Mouse (Mus musculus): ENCODE measurements around the gene Dusp18. TPM values are rescaled to one million over a fixed set of nuclear protein-coding genes. Genes with fewer than 3 reads are reported as not detected.
"Not testable (repeated sequence)": the region's sequence is repeated elsewhere in the genome, so short reads cannot be mapped to it uniquely, and the experiment has no call there.

Gene Dusp18
- total RNA-seq, 2 experiments from 2014 or later, result 2.7 to 4.0 TPM

DNA sequence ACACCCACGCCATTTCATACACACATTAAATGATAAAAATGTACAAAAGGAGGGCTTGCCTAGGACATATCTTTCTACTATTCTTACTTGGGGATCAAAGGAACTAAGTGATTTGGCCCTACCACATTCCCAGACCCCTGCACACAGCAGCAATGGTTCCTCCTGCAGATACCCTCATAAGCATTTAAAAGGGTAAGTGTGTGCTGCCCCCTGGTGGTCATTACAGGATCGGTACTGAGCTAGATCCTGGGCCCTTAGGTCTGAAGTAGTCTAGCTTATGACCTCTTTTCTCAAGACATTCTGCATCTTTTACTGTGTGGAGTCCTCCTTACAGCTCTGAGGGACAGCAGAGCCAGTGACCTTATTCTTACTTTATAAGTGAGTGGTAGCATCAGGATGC is 15.2 kb upstream of the Dusp18 start:
- peak; percentile 66 for DNase-seq
- intact Hi-C loops (cut with DNase I; ENCODE audit: low total_unique reads), result loop anchor here (5.0 kb wide), 1 partner anchor 73 kb away; no protein-coding TSS in a partner anchor

- no peak for DNase-seq
- intact Hi-C loops (cut with DNase I; ENCODE audit: low total_unique reads), result no loop called here
These were observed 11.3 kb upstream of the Dusp18 start for GRCm38 (mm10) chr11:3883711-3884110.

DNA sequence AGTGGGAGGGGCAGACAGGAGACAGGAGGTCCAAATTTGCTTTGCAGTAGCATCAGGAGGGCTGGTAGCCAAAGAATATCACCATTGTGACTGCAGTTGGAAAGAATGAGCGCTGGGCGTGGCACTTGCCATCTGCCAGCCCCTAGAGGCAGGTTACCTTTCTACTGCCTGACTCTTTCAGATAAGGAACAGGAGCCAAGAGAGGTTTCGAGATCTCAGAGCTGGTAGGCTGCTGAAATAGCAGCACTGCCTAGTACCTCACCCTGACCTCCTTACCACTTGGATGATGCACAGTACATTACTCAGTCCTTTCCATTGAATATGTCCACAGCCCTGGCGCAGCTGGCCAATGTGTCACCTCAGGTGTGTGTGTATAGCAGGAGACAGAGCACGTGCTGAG is 7.7 kb upstream of the Dusp18 start:
- no peak for DNase-seq
- intact Hi-C loops (cut with DNase I; ENCODE audit: low total_unique reads), result no loop called here

DNA sequence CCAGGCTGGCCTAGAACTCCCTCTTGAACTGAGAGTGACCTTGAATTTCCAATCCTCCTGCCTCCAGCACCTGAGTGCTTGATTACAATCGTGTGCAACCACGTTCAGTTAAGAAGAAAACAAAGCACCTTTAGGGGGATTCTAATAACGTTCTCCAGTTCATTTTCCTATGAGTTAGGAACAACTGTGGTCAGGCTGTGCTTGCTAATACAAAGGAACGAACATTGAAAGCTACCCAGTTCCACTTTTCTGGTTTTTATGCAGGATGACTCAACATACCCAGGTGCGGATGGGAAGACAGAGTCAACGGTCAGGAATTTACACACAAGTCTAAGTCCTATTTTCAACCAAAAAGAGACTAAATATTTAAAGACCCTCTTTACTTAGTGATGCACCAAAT is 1.1 kb upstream of the Dusp18 start:
- intact Hi-C loops (cut with DNase I; ENCODE audit: low total_unique reads), result no loop called here
- no peak for DNase-seq

DNA sequence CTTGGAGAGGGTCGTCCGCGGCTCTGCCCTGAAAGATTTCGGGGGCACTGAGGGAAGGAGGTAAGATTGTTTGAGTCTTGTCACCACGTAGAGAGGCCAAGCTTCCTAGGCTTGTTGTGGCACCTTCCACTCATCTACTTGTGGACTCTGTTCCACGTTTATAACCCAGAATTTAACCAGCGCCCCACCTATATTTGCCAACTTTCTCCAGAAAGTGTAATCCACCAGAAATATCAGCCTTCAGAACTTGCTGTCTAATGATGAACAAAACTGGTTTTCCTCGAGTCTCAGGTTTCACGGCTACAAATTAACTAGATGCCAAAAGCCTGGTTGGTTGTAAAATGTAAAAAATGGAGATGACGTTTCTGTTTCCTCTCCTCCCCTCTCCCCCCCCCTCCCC is 418 bp downstream of the Dusp18 start:
- DNase-seq, result no peak
- intact Hi-C loops (cut with DNase I; ENCODE audit: low total_unique reads), result no loop called here

DNA sequence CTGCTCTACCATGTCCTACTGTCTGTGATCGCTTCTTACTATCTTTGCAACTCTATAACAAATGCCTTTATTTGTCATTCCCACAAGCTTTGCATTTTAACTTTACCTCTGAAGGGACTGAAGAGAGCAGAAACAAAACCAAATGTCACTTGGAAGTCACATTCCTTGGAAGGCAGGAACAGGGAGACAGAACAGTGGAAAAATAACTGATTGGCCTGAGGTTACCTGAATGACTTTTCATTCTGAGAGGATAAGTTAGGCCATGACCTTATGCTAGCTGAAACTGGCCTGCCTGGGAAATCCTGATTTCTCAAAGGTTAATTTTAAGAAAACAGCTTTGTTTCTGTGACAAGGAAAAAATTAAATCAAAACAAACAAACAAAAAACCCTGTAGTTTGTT is 893 bp downstream of the Dusp18 start:
- DNase-seq, result no peak
- intact Hi-C loops (cut with DNase I; ENCODE audit: low total_unique reads), result no loop called here

DNA sequence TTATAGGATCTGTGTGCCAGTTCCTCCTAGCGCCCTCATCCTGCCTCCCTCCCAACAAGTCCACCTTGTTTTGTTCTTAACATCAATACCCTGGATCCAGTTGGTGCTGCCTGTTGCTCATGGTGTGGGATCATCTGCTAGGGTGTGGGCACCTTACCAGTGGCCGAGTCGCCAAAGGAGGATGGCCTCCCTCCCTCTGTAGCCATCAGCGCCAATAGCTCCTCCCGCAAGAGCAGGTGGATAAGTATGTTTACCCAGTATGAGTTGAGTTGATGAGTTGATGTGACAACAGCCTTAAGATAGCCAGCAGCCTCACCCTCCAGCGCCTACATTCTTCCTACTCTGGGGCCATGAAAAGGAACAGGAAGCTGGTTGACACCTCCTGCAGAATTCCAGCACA is 5.3 kb downstream of the Dusp18 start:
- intact Hi-C loops (cut with DNase I; ENCODE audit: low total_unique reads), result no loop called here
- DNase-seq, result no peak

- DNase-seq, result no peak
- intact Hi-C loops (cut with DNase I; ENCODE audit: low total_unique reads), result no loop called here
These were observed 7.5 kb downstream of the Dusp18 start for GRCm38 (mm10) chr11:3902516-3902915.

DNA sequence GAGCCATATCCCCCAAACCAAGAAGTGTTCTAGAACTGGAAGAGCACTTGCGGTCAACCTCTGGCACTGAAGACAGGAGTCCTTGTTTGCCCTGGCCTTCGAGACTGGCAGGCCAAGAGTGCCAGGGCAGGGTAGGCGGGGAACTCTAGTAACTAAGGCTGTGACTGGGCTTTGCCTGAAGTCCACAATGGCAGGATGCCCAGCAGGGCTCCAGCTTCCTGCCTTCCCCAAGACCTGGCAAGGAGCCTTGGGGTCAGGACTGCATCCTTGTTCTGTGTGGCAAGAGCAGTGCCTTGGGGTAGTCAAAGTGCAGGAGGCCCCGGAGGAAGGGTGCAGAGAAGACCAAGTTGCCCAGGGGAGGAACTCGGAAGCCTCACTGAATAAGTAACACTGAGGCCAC is 8.0 kb downstream of the Dusp18 start:
- intact Hi-C loops (cut with DNase I; ENCODE audit: low total_unique reads), result no loop called here
- peak; percentile 78 for DNase-seq

DNA sequence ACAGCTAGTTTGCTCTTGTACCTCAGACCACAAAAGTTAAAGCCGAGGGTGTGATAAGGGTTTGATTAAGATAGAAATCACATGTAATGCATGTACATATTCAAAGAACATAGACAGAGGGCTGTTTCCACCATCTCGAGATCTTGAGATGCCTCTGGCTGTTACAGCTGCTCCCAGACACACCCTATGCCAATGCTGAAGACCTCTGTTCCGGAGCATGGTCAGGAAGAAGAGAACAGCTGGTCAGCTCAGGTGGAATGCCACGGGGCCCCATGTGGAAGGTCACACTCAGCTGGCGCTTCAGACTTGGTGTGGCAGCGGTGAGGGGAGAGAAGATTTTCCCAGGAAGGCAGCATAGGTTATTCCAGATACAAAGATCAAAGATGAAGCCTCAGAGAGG is 9.6 kb downstream of the Dusp18 start:
- DNase-seq, result no peak

DNA sequence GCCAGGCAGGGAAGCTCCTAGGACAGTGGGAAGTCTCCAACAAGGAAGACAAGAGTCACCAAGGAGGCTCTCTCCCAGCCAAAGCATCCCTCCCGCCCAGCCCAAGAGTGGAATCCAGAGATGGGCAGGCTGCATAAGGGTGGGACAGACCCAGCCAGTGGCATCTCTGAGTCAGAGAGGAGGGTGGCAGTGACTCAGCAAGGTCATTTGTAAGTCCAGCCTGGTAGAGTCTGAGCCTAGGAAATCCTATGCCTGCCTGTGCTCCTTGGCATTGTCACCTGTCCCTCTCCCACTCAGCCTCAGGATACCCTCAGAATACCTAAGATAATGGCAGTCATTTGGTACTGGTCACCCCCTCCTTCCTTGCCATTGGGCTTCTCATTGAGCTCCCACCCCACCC is 10.4 kb downstream of the Dusp18 start:
- DNase-seq, result no peak
- intact Hi-C loops (cut with DNase I; ENCODE audit: low total_unique reads), result no loop called here

More for the DNA sequence above, 9.6 kb downstream of the Dusp18 start:
- intact Hi-C loops (cut with DNase I; ENCODE audit: low total_unique reads), result no loop called here

DNA sequence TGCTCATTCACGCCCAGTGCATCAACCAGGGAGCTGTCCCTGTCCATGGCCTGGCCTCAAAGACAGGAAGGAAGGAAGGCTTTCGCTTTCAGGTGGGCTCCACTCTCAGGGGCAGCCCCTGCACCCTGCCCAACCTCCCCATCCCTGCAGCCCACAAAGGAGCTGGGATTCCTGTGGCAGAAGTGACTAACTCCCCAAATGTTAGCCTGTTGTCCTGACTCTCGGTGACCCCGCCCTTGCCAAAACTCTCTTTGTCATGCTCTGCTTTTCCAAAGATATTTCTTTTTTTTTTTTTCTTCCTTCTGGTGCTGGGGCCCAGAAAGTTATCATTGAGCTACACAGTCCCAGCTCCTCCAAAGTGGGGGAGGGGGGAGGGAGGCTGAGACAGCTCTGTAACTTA is 14.2 kb downstream of the Dusp18 start:
- no peak for DNase-seq
- intact Hi-C loops (cut with DNase I; ENCODE audit: low total_unique reads), result no loop called here

DNA sequence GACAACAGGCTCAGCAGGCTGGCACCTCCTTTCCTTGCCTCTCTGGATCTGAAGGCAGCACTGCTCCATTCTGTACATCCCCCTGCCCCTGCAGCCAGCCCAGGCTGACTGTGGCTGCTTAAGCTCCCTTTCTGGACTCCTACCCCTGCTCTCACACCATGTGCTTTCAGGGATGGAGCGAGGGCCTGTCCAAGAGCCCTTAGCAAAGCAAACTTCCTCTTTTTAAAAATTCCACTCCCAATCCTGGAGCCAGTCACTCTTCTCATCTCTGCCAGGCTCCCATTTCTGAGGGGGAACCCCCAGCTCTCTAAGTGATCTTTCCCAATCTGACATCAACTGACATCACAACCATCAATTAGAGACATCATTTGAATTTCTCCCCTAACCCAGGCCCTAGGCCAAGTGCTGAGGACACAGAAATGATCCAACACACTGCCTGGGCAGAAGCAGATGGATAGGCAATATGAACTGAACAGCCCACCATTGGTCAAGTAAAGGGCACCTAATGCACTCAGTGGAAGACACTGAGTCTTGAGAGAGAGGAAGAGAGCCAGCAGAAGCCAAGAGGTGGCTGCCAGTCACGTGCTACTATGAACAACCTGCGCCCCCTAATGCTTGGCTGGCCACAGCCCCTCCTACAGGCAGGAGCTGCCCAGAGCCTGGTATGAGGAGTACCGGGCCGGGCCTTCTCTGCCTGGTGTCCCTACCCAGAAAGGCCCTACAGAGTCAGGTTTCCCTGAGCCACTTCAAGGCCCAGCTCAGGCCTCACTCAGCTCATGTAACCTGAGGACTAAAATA is 15.7 kb downstream of the Dusp18 start:
- intact Hi-C loops (cut with DNase I; ENCODE audit: low total_unique reads), result no loop called here
- peak; percentile 62 for DNase-seq

DNA sequence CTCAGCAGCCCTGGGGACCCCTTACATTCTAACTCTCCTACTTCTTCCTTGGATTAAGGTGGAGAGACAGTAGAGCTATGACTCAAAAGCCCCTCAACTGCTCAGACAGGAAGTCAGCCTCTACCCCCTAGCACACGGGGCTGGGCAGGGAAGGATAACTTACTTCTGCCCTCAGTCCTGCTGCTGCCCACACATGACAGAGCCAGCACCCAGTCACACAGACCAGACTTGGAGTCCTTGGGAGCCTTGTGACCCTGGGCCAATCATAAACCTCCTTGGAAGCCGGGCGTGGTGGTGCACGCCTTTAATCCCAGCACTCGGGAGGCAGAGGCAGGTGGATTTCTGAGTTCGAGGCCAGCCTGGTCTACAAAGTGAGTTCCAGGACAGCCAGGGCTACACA is 16.4 kb downstream of the Dusp18 start:
- DNase-seq; intact Hi-C loops (cut with DNase I; ENCODE audit: low total_unique reads): not testable (repeated sequence)

- DNase-seq, result no peak
- intact Hi-C loops (cut with DNase I; ENCODE audit: low total_unique reads), result no loop called here
These were observed 17.2 kb downstream of the Dusp18 start for GRCm38 (mm10) chr11:3912100-3912874.

GRCm38 (mm10) chr11:3912875-3913271 is 17.8 kb downstream of the Dusp18 start:
- peak; percentile 38 for DNase-seq
- intact Hi-C loops (cut with DNase I; ENCODE audit: low total_unique reads), result no loop called here

- peak; percentile 94 for DNase-seq
- intact Hi-C loops (cut with DNase I; ENCODE audit: low total_unique reads), result no loop called here
These were observed 18.5 kb downstream of the Dusp18 start for GRCm38 (mm10) chr11:3913316-3914108.

- peak; percentile 81 for DNase-seq
- intact Hi-C loops (cut with DNase I; ENCODE audit: low total_unique reads), result no loop called here
These were observed 19.2 kb downstream of the Dusp18 start, which contains the start of gene Slc35e4 for GRCm38 (mm10) chr11:3914109-3914840. TSS of gene Slc35e4 (minus strand) at chr11:3914664.

GRCm38 (mm10) chr11:3918738-3919137 is 23.7 kb downstream of the Dusp18 start:
- intact Hi-C loops (cut with DNase I; ENCODE audit: low total_unique reads), result no loop called here

More at GRCm38 (mm10) chr11:3918738-3919137, 23.7 kb downstream of the Dusp18 start:
- no peak for DNase-seq

Measured in gastrocnemius, postnatal 14 days (tissue).